Mouse (Mus musculus) testis, postnatal 10 days (tissue): ENCODE measurements around the gene 1700069L16Rik.

Experiments used
- DNase-seq: peaks from one replicate; pipeline ENCODE4 v3.0.0; 2021; ENCODE audit warnings: low spot score

1700069L16Rik gene

DNA sequence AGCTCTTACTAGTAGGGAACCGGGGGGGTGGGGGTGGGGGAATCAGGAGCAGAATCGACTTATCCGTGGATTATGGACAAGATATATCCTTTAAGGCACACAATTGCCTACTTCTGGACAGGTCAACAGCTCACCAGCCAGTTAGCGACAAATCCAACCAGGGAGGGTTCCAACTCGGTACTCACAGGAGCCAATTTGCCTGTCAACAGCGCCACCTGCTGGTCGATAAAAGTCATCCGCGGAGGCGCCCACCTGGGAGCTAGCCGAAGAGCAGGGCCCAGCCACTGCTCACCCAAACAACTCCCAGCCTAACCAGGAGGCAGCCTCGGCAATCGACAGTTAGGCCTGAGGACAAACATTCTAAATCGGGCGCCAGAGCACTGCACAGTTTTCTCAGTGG lies at the start of gene 1700069L16Rik:
1700069L16Rik (minus strand) TSS at position 327 of the 400 bp plus-strand sequence.
- peak; percentile 91 for DNase-seq

DNA sequence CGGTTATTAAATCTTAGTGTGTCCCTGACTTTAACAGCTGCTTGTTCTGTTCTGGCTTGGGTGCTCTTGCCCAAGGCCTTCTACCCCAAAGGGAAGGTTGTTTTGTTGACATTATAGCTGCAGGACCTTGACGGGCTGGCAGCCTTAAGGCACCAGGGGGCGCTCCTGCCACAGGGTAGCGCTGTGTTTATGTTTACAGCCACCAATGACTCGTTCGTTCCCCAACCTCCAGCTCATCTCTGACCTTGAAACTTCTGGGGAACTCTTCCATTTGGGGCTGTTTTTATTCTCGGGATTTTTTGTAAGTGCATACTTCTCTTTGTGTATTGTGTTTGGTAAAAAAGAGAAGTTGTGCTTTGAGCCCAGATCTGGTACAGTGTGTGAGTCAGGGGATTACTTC lies 49.1 kb upstream of the 1700069L16Rik start:
- peak; percentile 95 for DNase-seq

DNA sequence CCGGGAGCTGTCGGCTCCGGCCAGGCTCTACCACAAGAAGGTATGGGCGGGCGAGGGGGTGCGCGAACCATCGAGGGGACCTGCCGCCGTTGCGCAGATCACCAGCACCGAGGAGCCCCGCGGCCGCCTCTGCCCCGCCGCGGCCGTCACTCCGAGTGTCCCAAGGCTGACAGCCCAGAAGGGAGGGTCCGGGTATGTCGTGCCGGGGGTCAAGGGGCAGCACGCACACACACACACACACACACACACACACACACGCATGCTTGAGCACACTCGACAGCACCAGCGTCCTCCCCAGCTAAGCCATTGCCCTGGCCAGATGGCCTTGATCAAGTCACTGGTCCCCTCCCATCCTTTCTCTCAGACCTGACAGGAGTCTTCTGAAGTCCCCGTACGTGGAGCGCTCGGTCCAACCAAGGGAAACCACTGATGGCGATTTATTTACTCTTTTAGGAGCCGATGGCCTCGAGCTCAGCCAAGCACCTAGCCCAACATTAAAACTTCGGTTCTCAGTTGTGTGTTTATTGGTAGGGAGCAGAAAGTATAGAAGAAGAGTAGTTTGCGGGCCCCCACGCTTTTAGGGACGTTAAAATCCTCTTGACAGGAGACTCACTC lies 48.4 kb upstream of the 1700069L16Rik start:
- no peak for DNase-seq

DNA sequence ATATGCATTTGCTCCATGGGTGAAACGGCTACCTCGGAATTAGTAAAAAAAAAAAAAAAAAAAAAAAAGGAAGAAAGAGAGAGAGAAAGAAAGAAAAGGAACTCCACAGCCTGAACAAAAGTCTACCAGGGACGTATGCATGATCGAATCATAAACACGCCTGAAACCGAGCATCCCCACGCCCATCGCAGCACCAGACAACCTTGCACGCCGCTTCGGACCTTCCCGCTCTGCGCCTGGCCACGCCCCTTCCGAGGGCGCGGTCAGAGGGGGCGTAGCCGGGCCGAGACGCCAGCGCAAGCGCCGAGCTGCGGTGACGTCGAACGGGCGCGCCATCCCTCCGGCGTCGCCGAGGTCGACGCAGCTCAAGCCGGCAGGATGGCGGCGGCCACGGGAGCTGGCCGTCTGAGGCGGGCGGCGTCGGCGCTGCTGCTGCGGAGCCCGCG lies 47.9 kb upstream of the 1700069L16Rik start, which contains the start of the genes Sart3 and Iscu:
Sart3 (minus strand) TSS at position 61 of the 446 bp plus-strand sequence.
Iscu (plus strand) TSS at position 299 of the 446 bp plus-strand sequence.
- DNase-seq: peak; percentile 98

DNA sequence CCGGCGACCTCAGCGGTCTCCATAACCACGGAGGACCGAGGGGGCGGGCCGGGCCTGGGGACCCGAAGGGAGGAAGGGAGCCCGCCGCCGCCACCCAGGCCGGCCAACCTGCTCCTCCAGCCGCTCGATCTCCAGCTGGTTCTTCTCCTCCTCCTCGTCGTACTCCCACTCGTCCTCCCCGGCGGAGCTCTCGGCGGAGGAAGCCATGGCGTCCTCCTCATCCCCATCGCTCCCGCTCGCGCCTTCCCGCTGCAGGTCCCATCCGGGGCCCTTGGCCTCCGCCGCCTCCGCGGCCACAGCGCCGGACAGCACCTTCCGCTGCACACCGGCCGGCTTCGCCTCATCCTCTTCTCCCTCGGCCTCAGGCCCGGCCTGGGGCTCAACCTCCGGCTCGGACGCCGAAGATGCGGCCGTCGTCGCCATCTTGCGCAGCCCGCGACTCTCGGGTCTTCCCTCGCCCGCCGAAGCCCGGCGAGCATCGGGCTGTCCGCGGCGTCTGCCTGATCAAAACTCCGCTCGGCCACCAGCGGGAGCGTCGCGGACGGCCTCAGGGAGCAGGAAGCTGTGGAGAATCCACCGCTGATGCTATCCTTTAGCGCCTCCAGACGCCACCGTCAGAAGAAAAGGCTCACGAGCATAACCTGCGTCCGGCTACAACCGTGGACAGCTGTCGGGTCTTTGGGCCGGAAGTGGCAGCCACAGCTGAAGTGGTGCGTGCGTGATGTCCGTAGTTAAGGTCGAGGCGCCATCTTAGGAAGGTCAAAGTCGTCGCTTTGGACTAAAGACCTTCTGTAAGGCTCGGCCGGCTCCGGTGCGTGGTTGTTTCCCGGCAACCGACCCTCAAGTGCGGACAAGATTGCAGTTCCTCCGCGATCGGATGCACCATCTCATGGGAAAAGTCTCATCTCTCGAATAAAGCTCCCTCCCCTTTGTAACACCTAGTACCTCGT lies 46.9 kb upstream of the 1700069L16Rik start:
- peak; percentile 86 for DNase-seq

DNA sequence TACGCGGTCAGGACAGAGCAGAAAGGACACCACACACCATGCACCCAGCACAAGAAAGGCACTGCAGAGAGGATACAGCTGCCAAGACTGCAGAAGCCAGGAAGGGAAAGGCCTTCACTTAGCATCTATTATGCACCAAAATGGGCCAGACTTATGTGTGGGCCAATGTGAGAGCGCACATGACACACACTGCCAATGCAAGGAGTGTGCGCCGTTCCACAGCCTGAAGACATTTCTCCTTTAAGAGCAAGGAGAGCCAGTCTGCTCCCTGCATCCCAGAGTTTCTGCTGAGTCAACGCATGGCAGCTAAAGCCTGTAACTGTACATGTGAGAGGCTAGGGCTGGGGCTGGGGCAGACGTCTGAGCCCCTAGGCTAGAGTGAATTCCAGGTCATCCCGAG lies 44.2 kb upstream of the 1700069L16Rik start:
- DNase-seq: no peak

DNA sequence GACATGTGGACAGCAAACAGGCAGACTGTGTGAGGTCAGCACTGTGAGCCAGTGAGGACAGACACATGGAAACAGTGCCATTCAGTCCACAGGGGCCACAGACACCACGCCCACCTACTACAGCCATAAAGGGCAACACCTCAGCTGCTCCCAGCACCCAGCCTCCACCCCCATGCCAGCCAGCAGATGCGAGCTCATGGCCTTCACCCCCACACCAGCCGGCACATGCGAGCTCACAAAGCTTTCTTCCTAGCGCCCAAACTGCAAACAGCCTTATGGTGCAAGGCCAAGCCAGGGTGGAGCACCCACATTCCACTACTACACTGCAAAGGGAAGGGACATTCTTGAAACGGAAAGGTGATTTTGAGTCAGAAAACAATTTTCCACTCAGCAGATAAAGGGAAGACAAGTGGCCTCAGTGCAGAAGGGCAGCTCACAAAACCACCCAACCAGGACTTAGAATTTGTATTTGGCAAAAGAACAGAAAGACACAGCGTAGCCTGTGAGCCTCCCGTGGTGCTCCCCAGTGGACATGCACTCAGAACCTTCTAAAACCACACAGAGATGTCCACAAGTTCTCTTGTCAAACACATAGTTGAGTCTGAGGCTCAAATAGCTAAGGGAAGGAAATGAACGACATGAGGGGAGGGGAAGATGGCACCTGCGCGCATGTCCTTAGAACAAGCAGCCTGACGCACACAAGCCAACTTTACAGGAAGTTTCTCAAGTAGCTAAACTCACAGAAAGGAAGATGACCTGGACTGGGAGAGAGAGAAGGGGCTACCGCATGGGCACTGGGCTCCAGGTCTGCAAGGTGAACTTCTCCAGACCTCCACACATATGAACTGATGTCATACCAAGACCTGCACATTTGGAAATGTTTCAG lies 41.3 kb upstream of the 1700069L16Rik start:
- DNase-seq: no peak

DNA sequence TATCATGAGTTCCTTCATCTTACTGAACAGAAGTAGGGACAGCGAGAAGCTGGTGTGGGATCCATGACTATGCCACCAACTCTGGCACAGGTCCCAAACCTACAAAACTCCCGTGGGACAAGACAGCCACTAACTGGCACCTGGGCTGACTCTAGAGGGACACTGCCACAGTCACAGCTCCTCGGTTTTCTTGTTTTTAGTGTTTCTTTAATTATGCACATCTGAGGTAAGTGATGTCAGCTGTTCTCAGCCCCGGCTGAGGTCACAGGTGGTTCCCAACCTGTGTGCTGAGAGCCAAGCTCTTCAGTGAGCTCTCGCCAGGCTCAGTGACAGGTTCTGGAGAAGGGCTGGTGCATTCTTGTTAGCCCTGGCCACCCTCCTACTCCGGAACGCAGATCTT lies 39.9 kb upstream of the 1700069L16Rik start:
- no peak for DNase-seq

DNA sequence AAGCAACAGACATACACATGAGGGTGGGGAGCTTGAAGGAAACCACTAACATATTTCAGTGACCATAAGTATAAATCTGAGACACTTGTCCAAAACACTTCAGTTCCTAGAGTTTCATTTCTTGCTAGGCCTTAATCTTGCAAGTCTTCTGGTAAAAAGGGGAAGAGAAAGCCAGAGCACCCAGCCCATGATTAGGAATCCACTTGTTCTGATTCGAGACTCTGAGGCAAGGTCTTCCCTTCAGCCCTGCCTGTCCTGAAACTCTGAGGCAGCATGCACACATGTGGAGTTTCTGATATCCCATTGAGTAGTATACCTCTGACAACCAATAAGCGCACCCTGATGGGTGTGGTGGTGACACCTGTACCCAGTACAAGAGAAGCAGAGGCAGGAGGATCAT lies 37.0 kb upstream of the 1700069L16Rik start:
- DNase-seq: no peak

DNA sequence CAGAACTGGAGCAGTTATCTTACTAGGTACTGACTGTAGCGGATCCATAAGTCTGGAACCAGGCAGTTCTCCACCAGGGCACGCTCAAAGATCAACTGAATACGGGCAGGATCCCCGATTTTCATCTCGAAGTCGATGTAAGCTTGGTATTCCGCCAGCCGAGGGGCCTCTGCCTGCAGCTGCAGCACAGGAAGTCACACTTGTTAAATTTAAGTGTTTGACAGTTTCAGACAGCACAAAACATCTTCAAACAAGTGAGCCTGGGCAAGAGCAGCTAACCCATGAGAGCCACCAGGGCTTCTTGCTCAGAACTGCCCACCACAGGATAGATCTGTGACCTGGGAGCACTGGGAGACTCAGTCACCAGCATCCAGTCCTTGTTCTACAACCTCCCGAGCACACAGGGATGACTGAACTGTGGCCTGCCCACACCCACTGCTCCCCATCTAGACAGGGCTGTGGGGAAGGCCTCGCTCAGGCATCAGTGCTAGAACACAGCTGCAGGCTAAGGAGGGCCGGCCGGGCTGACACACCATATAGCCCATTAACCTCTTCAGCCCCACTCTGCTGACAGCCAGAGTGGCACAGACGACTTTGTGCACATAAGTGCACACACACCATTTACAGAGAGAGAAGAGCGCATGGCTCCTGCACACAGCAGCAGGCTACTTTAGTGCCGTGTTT lies 30.9 kb upstream of the 1700069L16Rik start:
- no peak for DNase-seq

DNA sequence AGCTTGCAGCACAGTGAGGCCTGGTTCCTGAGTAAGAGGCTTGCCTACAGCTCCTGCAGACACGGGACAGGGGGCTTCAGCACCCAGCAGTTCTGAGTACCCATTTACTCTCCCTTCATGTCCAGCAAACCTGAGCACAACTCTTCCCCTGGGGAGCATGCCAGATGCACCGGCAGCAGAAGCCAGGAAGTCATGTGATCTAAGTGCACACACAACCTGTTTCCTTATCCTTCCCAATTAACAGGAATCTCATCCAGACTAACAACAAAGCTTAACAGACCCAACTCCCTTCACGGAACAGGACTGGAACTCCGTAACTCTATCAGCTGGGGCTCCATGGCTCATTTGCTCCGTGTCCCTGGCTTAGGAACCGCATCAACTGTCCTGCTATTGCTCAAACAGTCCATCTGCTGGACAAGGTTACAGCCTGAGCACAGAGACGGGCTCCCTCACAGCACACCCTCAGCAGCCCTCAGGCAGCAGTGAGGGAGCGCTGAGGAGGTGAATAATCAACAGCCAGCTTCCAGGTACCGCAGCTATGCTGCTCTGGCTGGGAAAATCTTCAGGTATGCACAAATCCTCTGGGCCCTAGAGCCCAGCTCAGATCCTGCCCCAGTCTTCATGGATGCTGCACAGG lies 27.1 kb upstream of the 1700069L16Rik start:
- no peak for DNase-seq

DNA sequence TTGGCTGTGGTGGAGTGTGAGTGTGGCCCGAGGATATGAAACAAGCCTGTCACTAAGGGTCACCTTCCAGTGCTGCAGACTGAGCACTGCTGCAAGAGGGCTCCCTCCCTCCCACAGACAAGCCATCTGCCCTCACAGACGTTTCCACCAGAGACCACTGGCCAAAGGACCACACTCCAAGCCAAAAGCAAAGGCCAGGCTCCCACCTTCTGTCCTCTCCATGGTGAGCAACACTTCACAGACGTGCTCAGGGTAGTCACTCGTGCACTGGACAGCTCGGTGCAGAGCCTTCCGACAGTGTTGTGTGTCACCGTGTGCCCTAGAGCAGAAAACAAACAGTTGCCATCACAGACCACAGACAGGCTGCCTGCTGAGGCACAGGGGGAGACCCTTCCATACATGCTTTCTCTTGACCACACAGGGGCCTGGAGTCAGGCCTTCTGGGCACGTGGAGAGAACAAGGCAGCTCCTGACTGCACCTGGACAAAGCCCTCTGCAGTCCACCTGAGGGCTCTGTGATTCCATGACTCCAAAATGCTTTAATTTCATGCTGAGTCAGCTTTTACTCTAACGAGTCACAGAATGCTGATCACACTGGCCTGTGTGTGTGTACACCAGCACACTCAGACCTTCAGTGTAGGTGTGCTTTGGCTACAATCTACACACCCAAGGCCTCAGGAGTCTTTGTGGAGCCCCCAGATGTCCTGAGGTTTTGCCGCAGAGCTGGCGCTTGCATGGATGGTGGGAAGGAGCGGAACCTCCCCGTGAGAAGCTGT lies 24.2 kb upstream of the 1700069L16Rik start:
- DNase-seq: no peak

DNA sequence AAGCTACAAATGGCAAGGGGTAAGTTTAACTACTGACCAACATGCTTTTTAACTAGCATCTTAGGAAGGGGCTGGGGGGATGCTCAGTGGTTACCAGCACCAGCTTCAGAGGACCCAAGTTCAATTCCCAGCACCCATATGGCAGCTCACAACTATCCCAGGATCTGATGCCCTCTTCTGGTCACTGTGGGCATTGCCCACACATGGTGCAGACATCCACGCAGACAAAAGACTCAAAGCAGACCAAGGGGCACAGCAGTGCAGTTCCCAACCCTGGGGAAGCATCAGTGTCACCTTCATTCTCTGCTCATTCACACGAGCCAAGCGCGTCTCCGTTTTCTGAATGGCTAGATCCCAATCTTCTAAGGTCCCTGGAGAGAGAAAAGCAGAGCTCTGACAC lies 23.1 kb upstream of the 1700069L16Rik start:
- no peak for DNase-seq

DNA sequence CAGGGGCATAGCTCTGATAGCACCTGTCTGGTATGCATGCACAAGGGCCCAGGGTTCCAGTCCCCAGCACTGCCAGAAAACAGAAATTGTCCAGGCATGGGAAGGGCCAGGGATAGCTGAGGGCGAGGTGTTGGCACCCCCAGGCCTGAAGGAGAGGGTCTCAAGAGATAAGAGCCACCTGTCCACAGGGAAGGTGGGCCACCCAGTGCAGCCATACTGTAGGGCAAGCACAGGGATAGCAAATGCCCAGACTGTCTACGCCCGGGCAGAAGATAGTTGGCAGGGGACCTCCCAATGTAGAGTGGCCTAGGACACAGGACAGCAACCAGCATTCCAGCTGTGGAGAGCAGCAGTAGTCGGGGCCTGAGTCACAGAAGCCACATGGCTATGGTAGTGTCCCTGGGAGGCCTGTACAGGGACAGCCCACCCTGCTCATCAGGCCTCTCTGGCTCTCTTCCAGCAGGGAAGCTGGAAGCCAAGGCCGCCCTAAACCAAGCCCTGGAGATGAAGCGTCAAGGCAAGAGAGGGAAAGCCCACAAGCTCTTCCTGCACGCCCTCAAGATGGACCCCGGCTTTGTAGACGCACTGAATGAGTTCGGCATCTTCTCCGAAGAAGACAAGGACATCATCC lies 13.2 kb upstream of the 1700069L16Rik start:
- no peak for DNase-seq

DNA sequence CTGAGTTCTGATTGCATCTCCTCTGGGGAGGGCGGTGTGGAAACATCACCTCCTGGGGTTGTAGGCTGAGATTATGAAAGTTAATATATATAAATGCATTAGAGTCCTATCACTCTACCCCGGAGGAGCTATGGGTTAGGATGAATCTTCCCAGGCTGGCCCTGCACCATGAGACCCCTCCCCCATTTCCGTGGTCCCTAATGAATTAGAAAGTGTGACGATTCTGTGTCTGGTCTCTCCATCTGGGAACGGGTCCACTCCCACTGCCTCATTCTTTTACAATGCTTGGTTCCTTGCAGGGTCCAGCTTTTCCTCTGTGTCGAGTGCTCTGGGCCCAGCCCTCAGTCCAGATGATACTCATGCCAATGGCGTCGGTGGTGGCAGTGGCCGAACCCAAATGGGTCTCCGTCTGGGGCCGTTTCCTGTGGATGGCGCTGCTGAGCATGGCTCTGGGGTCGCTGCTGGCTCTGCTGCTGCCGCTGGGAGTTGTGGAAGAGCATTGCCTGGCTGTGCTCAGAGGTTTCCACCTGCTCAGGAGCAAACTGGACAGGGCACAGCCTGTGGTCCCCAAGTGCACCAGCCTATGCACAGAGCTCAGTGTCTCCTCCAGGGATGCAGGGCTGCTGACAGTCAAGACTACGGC lies 12.1 kb upstream of the 1700069L16Rik start:
- DNase-seq: peak; percentile 69

DNA sequence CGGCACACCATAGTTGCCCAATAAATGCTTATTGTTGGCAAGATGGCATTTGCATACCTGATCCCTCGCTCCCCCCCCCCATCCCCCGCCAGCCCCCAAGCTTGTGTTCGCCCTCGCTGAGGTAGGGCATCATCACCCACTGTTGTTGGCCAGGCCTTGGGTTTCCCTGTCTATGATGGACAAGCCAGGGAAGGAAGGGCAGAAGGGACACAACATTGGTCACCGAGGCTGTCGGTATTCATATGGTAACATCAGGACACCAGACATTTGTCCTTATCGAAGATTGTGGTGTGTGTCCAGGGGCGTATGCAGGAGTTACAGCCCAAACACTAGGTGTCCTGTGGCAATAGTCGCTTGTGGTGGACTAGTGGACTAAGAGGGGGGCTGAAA lies 11.5 kb upstream of the 1700069L16Rik start:
- DNase-seq: no peak

DNA sequence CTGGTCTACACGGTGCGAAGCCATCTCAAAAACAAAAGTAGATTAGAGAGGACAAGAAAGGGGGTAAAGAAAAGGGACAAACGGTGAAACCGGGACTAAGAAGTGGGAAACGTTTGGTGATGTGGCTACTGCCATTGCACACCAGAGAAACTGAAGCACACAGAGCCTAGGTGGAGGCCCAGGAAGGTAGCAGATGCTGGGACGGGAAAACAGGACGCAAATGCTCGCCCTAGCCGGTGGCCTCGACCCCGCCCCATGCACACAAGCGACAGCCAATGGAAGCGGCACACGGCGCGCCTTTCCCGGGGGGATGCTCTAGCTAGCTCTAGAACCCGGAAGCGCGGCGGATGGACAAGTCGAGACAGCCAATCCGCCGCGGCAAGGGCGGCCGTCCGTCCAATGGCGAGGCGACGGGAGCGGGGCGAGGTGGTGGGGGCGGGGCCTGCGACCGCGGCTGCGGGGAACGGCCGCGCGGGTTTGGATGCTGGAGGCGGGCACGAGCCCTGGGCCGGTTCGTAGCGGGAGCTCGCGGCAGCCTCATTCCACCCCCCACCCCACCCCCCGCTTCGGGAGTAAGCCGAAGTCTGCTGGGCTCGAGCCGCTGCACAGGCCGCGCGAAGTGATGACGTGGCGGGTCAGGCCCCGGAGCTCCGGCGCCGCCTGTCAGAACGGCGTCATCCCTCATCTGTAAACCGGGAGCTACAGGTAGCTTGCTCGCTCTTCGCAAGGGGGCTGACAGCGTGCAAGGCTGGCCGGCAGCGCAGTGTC lies 11.0 kb upstream of the 1700069L16Rik start, which contains the start of gene Ficd:
Ficd (plus strand) TSS at position 459 of the 768 bp plus-strand sequence.
- peak; percentile 94 for DNase-seq

DNA sequence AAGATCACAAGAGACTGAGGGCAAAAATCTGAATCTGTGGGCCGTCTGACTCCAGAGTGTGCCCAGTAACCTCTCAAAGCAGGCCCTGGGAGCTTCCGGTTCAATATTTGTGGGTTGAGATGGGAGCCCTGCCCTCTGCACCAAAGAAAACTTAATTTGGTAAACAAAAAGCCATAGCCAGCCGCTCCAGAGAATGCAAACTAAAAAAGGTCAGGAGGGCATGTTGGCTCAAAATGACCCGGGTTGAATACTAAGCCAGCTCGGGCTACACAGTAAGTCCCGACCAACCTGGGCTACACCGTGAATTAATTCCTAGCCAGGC lies 10.4 kb upstream of the 1700069L16Rik start:
- DNase-seq: no peak
